Comparison of ENCODE assay signal across 19 mouse cellular contexts in genomic region chr5:121331731-121332130, GRCm38 (mm10).
"Had no signal": no experiment of that assay in that cellular context is flagged by ENCODE, and none has a peak within 500 bp of the region (broad histone marks: within the 10 kb centered on the region; RNA-seq: fewer than 3 reads in every experiment).

No protein-coding gene starts in this region.

- H3K27me3 ChIP-seq: kidney, embryonic 15.5 days; lung, embryonic 15.5 days; midbrain, embryonic 12.5 days; midbrain, embryonic 15.5 days; neural tube, embryonic 12.5 days; neural tube, embryonic 15.5 days had no signal

- H3K9me3 ChIP-seq: kidney, embryonic 15.5 days; lung, embryonic 15.5 days; midbrain, embryonic 12.5 days; midbrain, embryonic 15.5 days; neural tube, embryonic 12.5 days; neural tube, embryonic 15.5 days had no signal

- H3K9ac ChIP-seq: kidney, embryonic 15.5 days; liver, embryonic 14.5 days; lung, embryonic 15.5 days; midbrain, embryonic 12.5 days; midbrain, embryonic 15.5 days; neural tube, embryonic 12.5 days; neural tube, embryonic 15.5 days had no signal

- H3K4me3 ChIP-seq: kidney, embryonic 15.5 days; left cerebral cortex, adult 2 months; lung, embryonic 15.5 days; midbrain, embryonic 12.5 days; midbrain, embryonic 15.5 days; neural tube, embryonic 12.5 days; neural tube, embryonic 15.5 days had no signal

- H3K27ac ChIP-seq: left cerebral cortex, adult 2 months; liver, embryonic 14.5 days; lung, embryonic 15.5 days; midbrain, embryonic 15.5 days; neural tube, embryonic 12.5 days; neural tube, embryonic 15.5 days; stomach, postnatal 0 days had no signal

- H3K4me1 ChIP-seq: kidney, embryonic 15.5 days; lung, embryonic 15.5 days; midbrain, embryonic 12.5 days; midbrain, embryonic 15.5 days; neural tube, embryonic 12.5 days; neural tube, embryonic 15.5 days had no signal

- DNase-seq: kidney, postnatal 10 days; kidney, postnatal 36 days; layer of hippocampus, postnatal 36 days; lung, adult 18-20 months; lung, postnatal 10 days; lung, postnatal 36 days; right cerebral cortex, adult 18-20 months; right cerebral cortex, postnatal 14 days; right cerebral cortex, postnatal 4 days; thymus, postnatal 25 days had no signal

- ATAC-seq: midbrain, embryonic 15.5 days had no signal
